Mouse (Mus musculus) adrenal gland, adult 2 months (tissue): ENCODE measurements around the gene Prpf8. TPM values are rescaled to one million over a fixed set of nuclear protein-coding genes. Genes with fewer than 3 reads are reported as not detected.
"Not testable (repeated sequence)": the region's sequence is repeated elsewhere in the genome, so short reads cannot be mapped to it uniquely, and the experiment has no call there.

Experiments
- DNase-seq: peaks from one replicate; pipeline ENCODE4 v3.0.0; 2021
- microRNA-seq, 2 experiments: library from miRNA; unstranded; fragments of <30 nt; microRNA quantifications; one replicate each; pipeline ENCODE4 v1.2.0; 2021
- polyA plus RNA-seq: library from polyadenylated mRNA; depleted of rRNA; stranded (reverse); fragments of >200 nt; gene quantifications from 2 replicates; pipeline ENCODE4 v1.2.3, GENCODE M21; 2012; rRNA removed
- total RNA-seq, 2 experiments: library from RNA; stranded (reverse); gene quantifications; 2 replicates each; pipeline ENCODE4 v1.2.3; 2021

The Prpf8 gene
- total and polyA plus RNA-seq, 3 experiments = 58.6 to 162 (median 132) TPM

GRCm38 (mm10) chr11:75552906-75553482, 66.4 kb downstream of the Prpf8 start:
- DNase-seq = no peak

GRCm38 (mm10) chr11:75556006-75556405, 69.4 kb downstream of the Prpf8 start:
- not testable (repeated sequence) for DNase-seq

- no peak for DNase-seq
Measured at GRCm38 (mm10) chr11:75557142-75557541, 70.5 kb downstream of the Prpf8 start.

- DNase-seq = no peak
Measured at GRCm38 (mm10) chr11:75558101-75558500, 71.5 kb downstream of the Prpf8 start.

Small RNA genes within 50 kb of the gene (microRNA-seq; reads per million reads assigned to microRNA genes)
- gene Mir22 (13,317 to 58,964 reads per million in 2 experiments), gene Mir3971 (0 reads per million in 2 experiments)

Other genes starting within 250 kb of the Prpf8 start
- 10 to 100 TPM; 35.6 to 54.9 TPM for gene Rpa1, start 138.5 kb upstream of the Prpf8 start, total RNA-seq
- gene Rpa1, start 138.5 kb upstream of the Prpf8 start, polyA plus RNA-seq = 11.8 and 16.4 TPM in 2 replicates
- 10 to 100 TPM in 1 of 2 experiments, 1 to 10 TPM in 1; 5.2 to 12.5 TPM for gene Smyd4, start 138.4 kb upstream of the Prpf8 start, total RNA-seq
- gene Smyd4, start 138.4 kb upstream of the Prpf8 start, polyA plus RNA-seq = 6.3 and 6.8 TPM in 2 replicates
- 10 to 100 TPM; 21.4 to 31.3 TPM for gene Serpinf1, start 64.1 kb upstream of the Prpf8 start, total RNA-seq
- gene Serpinf1, start 64.1 kb upstream of the Prpf8 start, polyA plus RNA-seq = 43.7 and 74.1 TPM in 2 replicates
- gene Serpinf2, start 47.2 kb upstream of the Prpf8 start, total RNA-seq = 1 to 10 TPM in 1 of 2 experiments, not detected in 1; 2.6 TPM
- 0.09 and 1.2 TPM in 2 replicates for gene Serpinf2, start 47.2 kb upstream of the Prpf8 start, polyA plus RNA-seq
- gene Wdr81, start 32.1 kb upstream of the Prpf8 start, total RNA-seq = 10 to 100 TPM; 15.5 to 15.6 TPM
- gene Wdr81, start 32.1 kb upstream of the Prpf8 start, polyA plus RNA-seq = 28.2 and 34.1 TPM in 2 replicates
- 1 to 10 TPM; 7.6 to 9.7 TPM for gene Tlcd2, start 25.1 kb upstream of the Prpf8 start, total RNA-seq
- gene Tlcd2, start 25.1 kb upstream of the Prpf8 start, polyA plus RNA-seq = 22.2 and 27.3 TPM in 2 replicates
- 10 to 100 TPM; 12.1 to 13.2 TPM for gene Rilp, start 23.3 kb downstream of the Prpf8 start, total RNA-seq
- 8.8 and 10.0 TPM in 2 replicates for gene Rilp, start 23.3 kb downstream of the Prpf8 start, polyA plus RNA-seq
- 1 to 10 TPM; 7.5 to 7.8 TPM for gene Scarf1, start 26.7 kb downstream of the Prpf8 start, total RNA-seq
- 27.4 and 33.5 TPM in 2 replicates for gene Scarf1, start 26.7 kb downstream of the Prpf8 start, polyA plus RNA-seq
- 10 to 100 TPM; 21.2 to 38.3 TPM for gene Slc43a2, start 44.9 kb downstream of the Prpf8 start, total RNA-seq
- gene Slc43a2, start 44.9 kb downstream of the Prpf8 start, polyA plus RNA-seq = 28.2 and 28.7 TPM in 2 replicates
- gene Pitpna, start 101.3 kb downstream of the Prpf8 start, total RNA-seq = 100 to 1,000 TPM; 185 to 186 TPM
- gene Pitpna, start 101.3 kb downstream of the Prpf8 start, polyA plus RNA-seq = 42.6 and 97.6 TPM in 2 replicates
- 10 to 100 TPM; 32.9 to 42.3 TPM for gene Inpp5k, start 144.2 kb downstream of the Prpf8 start, total RNA-seq
- 38.0 and 50.0 TPM in 2 replicates for gene Inpp5k, start 144.2 kb downstream of the Prpf8 start, polyA plus RNA-seq
- 100 to 1,000 TPM; 136 to 174 TPM for gene Myo1c, start 163.7 kb downstream of the Prpf8 start, total RNA-seq
- 74.7 and 101 TPM in 2 replicates for gene Myo1c, start 163.7 kb downstream of the Prpf8 start, polyA plus RNA-seq
- gene Crk, start 192.4 kb downstream of the Prpf8 start, total RNA-seq = 100 to 1,000 TPM; 105 to 110 TPM
- gene Crk, start 192.4 kb downstream of the Prpf8 start, polyA plus RNA-seq = 201 and 233 TPM in 2 replicates
- 100 to 1,000 TPM; 656 to 668 TPM for gene Ywhae, start 246.1 kb downstream of the Prpf8 start, total RNA-seq
- gene Ywhae, start 246.1 kb downstream of the Prpf8 start, polyA plus RNA-seq = 41.3 and 57.3 TPM in 2 replicates